Mouse (Mus musculus) cerebellum, adult 8-10 months (tissue): ENCODE measurements at regions not wholly inside any gene's neighbourhood (a gene's known extent, or its start where the extent isn't known, plus 50 kb on each side); places are given as distances from the start of the nearest gene placed in this dataset.

Experiments used
- DNase-seq: peaks from one replicate; pipeline ENCODE4 v3.0.0; 2022

GRCm38 (mm10) chr17:79553850-79554249 lies 57.8 kb upstream of the Rmdn2 start:
- DNase-seq: no peak

- DNase-seq: no peak
Measured at GRCm38 (mm10) chr17:79555593-79555992, 56.1 kb upstream of the Rmdn2 start.
